Mouse (Mus musculus) lung, postnatal 36 days (tissue): Measurements from ENCODE around the gene Csdc2.
A peak's percentile ranks its signal among the peaks of the same experiment; 100 is the strongest.

Experiments used
- DNase-seq: peaks from one replicate; pipeline ENCODE4 v3.0.0; 2022; ENCODE audit warnings: mixed read lengths

Gene Csdc2

DNA sequence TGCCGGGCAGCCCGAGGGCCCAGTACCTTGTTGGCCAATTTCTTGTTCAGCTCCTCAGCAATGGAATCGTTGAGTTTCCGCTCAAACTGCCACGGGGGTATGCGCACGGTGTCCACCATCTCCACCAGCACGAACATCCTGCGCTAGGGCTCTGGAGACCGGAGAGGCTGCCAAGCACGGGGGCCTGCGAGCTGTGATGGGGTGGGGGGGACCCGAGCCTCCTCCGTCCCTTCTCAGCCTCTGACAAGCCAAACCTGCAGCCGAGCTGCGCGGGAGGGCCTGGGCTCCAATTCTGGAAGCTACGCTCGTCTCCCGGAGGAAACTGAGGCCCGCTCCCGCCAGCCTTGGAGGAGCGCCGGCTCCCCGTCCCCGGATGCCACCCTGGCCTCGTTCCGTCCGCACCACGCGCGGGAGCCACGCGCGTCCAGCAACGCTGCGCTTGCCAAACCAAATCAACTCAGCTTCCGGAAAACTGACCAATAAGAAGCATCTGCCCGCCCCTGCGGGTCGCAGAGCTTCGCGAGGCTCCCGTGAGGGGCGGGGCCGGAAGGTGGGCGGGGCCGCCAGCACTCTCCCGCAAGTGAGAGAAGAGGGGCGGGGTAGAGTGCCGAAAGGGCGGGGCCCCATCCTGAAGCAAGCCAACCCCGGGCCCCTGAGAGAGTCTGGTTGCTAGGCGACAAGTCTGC lies 10.7 kb upstream of the Csdc2 start, which contains the start of gene Polr3h:
Gene Polr3h, minus strand, starts transcription at position 481 of the 686 bp plus-strand sequence.
- peak; percentile 98 for DNase-seq

DNA sequence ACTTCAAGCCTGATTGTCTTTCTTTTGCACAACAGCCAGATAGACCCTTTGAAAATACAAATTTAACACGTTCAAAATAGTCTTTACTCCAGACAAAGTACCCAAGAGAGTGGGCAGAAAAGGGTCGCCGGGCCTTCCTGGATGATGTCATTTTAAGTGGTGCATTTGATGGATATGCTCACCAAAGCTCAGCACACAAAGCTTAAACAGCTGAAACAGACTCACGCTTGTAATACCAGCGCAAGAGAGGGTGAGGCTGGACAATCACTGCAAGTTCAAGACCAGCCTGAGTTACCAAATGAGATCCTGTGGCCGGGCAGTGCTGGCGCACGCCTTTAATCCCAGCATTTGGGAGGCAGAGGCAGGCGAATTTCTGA lies 10.1 kb upstream of the Csdc2 start:
- no peak for DNase-seq

DNA sequence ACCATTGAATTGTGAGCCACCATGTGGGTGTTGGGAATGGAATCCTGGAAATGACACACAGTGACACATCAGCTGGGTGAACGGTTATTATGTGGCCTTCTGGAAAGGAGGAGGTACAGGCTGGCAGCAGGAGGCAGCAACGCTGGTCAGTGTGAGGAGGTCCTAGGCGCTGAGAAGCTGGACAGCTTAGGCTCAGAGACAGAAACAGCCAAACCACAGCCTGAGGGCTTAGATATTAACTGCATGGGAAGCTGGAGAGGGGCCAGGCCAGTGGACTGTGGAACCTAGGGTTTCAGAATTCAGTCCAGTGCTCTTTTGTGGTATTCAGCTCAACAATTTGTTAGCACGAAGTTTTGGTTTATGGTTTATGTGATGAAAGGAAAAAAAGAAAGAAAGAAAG lies 8.8 kb upstream of the Csdc2 start:
- no peak for DNase-seq

DNA sequence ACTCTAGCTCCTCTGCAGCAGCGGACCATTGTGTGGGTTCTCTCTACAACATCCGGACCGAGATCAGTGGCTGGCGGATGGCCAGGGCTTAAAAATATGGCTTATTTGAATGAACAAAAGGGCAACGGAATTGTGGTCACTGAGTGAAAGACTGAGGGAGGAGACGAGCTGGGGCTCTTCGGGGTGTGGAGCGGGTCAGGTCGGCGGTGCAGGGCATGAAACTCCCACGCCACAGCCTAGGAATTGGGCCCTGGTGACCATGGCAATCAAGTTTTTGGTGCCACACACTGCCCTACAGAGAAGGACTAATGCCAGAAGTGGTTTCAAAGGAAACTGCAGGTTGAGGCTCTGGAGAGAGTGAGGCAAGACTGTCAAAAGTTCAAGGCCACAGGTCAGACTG lies 8.3 kb upstream of the Csdc2 start:
- peak; percentile 68 for DNase-seq

DNA sequence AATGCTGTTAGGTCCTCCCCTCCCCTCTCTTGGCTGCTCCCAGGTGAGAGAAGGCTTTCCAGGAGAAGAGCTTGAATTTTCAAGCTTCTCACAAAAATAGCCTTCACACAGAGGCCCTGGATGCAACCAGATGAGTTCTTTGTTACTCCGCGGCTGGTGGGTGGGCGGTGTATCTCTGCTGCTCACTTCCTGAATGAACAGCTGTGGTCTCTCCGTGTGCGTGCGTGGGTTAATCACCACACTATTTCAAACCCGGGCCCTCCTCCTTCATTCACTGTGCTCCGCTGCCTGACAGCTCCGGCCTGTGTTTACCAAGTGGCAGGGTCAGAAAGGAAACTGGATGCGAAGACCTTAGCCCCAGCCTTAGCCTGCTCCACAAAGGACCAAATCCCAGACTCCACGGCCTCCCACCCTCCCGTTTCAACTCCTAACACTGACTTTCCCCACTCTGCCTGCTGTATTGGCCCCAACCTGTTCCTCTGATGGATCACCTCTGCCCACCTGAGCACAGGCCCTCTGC lies 3.5 kb upstream of the Csdc2 start:
- DNase-seq: peak; percentile 32

DNA sequence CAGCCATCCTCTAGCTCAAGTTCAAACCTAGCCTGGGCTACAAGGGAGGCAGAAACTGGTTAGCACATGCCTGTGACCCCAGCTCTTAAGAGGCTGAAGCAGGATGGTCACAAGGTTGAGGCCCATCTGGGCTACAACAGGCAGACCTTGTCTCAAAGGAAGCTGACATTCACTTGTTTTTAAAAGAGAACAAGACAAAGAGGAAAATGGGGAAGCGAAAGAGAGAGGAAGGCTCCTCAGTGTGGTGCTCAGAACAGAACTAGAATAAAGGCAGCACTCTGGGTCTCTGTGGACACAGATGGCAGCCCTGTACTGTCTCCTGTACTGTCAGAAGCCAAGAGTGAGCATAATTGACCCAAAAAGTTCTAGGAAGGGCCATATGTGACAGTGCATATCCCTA lies 2.6 kb upstream of the Csdc2 start:
- DNase-seq: peak; percentile 15

DNA sequence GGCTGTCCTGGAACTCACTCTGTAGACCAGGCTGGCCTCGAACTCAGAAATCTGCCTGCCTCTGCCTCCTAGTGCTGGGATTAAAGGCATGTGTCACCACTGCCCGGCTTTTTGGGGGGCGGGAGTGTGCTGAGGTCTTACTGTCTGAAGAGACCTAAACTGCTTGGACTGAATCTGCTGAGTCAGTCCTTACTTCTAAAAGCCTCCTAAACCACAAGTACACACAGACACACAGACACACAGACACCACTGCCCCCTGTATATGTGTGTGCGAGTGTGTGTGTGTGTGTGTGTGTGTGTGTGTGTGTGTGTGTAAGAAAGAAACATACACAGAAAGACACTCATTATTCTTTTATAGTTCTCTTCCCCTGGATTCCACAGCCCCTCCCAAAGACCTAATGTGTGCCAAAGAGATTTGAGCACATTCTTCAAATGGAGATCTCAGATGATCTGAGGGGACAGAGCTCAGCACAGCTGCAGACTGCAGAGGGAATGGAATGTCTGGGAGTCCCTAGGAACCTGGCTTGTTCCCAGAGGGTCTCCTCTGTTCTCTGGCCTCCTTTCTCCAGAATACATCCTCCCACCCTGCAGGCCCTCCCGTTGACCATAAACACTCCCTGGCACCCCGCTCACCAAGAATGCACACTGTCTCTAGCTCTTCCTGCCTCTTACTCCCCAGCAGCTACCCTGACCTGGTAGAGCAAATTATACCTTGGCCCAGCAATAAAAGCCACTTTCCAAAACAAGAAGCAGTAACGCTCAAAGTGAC lies 506 bp upstream of the Csdc2 start:
- no peak for DNase-seq

DNA sequence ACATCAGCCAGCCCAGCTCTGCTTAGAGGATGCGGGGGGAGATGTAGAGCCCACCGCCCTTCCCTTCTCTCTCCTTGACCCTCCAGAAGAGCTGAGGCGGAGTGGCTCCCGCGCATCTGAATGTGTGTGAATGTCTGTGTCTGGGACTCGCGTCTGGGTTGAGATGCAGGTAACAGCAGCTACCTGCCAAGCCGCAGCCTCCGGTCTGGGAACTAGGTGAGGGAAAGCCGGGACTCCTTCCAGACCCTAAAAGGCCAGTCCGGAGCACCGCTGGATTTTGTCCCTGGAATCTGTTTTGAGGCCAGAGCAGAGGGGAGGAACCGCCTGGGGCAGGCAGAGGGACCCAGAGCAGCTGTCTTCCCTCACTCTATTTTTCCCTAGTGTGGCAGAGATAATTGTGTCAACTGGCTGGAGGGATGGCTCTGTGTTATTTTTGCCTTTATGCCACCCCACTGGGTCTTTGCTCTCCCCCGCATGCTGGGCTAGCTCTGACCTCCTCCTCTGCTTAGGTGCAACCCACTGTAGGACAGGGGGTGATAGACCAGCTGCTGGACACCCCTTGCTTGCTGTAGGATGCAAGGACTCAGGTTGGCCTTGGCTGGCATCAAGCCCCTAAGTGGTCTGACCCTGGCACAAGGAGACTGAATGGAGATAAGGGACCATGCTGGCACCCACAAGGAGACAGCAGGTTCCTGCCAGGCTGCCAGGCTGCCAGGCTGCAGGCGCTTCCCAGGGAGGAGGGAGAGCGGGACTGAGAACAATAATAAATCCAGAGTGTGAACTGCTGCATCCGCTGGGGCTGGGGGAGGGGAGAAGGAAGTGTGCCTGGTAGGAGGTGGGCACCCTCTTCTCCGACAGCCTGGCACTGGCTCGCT lies 776 bp downstream of the Csdc2 start:
- no peak for DNase-seq

DNA sequence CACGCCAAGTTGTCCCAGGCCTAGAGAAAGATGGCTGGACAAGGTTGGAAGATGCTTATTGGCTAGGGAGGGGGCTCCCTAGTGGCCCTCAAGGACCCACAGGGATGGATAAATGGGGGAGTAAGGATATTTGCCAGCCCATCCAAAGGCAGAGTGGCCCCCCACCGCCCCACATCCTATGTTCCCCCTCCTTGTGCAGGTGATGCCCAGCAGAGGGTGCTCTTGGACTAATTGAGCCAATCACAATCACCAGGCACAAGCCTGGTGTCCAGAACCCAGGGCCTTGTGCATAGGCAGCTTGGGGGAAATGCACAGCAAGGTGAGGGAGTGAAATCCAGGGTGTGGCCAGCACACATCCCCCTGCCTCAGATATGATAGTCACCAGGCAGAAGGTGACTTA lies 1.7 kb downstream of the Csdc2 start:
- DNase-seq: peak; percentile 55

DNA sequence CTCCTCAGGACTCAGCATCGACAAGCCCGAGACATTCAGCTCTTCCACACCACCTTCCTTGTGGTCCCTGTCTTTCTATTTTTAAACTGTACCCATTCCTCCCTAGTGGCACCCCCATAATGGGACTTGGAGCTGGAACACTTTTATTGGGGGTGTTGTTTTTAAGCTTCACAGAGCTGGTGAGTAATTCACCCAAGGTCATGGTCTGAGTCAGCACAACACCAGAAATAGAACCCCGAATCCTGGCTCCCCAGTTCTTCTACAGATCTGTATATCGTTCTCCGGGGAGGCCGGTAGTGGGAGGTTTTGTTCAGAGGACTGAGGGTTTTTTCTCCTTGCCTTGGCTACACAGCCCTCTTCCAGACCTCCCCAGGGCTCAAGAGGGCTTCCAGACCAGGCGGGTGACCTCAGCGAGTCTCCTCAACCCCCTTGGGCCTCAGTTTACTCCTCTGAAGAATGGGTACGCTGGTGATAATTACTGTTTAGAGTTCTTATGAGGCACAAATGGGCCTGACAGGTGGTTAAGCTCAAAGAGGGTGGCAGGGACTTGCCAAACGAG lies 2.7 kb downstream of the Csdc2 start:
- no peak for DNase-seq

DNA sequence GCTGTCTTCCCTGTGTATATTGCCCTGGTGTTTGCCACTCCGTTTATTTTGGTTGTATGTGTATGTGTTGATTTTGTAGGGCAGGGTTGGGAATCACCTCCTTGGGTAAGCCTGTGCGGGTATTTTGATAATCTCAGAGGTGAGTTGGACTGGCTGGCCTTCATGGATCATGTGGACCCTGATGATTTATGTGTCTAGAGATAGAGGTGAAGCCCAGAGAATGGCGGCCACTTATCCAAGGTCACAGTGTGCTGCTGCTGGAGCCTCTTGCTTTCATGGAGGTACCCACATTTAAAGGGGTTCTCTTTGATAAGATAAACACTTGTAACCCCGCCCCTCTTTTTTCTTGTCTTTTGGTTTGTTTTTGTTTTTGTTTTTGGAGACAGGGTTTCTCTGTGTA lies 3.2 kb downstream of the Csdc2 start:
- no peak for DNase-seq

DNA sequence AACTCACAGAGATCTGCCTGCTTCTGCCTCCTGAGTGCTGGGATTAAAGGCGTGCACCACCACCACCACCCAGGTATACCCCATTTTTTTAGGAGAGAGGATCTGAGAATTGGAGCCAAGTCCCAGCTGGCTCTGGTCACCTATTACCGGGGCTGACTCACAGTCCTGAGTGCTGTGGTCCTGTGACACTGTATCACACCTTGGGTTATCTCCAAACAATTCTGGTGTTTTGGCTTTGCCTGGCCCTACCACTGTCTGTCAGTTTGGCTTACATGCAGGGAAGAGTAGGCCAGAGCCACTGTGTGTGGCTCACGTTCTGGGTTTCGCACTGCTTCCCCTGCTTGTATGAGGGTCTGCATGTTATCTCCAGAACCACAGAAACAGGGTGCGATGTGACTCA lies 3.7 kb downstream of the Csdc2 start:
- no peak for DNase-seq

DNA sequence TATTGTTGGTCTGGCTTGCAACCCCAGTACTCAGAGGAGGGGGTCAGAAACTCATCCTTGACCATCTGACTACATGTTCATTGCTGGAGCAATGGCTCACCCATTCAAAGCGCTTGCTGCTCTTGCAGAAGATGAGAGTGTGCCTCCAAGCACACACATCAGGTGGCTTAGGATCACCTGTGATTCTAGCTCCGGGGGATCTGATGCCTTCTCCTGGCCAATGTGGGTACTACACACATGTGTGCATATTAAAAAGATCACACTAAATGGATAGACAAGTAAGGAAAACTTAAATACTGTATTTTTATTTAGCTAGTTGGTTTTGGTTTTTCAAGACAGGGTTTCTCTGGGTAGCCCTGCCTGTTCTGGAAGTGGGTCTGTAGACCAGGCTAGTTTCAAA lies 4.5 kb downstream of the Csdc2 start:
- no peak for DNase-seq

DNA sequence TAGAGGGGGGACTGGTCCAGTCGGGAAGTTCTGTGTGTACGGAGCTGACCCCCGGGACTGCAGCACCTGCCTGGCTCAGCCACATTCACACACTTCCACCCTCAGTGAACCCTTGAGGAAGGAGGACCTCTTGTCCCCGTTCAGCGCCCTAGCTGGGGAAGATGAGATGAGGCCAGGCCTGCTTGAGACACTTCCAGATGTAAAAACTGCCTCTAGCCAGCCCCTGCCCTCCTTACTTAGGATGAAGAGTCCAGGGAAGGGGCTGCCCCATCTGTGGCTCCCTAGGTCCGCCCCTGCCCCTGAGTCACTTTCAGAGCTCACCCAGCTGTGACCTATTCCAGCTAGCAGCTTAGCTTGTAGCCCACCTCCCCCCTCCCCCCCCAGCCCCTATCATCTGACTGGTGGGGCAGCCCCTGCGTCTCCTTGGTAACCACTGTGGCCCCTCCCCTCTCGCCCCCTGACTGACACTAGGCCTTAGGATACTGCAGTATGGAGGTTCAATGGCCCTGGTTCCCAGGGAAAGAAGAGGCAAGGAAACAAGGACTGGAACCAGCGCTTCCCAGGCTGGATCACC lies 6.7 kb downstream of the Csdc2 start:
- DNase-seq: no peak

DNA sequence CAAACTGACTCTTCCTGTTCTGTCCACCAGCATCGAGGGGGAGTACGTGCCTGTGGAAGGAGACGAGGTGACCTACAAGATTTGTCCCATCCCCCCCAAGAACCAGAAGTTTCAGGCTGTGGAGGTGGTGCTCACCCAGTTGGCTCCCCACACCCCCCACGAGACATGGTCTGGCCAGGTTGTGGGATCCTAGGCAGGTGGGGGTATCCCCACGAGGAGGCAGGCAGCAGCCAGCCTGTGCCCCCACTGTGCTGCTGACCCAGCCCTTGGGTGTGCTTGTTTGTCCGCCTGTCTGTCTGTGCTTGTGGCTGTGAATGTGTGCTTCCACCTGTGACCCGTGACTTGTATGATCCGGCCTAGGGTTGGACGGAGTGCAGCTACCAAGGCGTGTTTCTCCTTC lies 12.5 kb downstream of the Csdc2 start:
- no peak for DNase-seq

DNA sequence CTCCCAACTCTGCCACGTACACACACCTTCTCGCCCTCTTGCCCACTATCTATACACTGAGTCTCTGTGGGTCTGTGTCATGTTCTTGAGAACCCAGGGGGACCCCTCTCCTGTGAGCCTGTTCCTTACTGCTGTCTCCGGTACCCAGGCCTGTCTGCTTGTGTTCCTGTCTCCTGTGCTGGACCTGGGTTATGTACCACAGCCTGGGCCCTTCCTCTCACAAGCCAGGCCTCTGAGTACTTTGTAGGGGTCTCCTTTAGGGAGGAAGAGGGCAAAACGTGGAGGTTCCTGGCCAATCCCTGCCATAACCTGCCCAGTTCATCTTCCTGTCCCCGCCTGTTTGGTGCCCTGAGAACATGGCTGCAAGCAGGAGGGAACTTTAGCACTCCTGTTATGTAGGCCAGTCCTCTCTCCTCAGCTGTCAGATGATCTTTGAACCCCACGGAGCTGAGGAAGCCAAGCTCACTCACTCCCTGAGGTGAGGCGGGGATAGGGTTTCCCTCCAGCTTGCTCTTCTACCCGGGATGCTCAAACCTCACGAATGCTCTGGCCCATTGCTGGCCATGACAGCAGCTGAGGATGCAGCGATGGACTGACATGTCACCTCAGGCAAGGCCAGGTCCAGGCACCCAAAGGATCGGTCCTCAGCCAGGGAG lies 13.0 kb downstream of the Csdc2 start:
- no peak for DNase-seq

DNA sequence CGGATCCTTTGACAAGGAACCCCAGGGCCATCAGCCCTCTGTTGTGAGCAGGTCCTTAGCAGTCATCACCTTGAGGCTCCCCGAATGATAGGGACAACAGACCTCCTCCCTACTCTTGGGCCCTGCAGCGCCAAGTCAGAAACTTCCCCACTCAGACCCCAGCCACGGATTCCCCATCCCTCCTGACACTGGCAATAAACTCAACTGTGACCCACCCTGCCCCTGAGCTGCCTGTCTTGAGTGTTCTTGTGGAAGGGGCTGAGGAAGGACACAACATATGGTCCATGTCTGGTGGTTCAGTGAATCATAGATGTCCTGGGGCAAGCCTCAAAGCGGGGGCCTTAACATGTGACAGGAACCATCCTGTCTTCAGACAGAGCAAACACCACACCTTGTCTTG lies 14.2 kb downstream of the Csdc2 start:
- no peak for DNase-seq

DNA sequence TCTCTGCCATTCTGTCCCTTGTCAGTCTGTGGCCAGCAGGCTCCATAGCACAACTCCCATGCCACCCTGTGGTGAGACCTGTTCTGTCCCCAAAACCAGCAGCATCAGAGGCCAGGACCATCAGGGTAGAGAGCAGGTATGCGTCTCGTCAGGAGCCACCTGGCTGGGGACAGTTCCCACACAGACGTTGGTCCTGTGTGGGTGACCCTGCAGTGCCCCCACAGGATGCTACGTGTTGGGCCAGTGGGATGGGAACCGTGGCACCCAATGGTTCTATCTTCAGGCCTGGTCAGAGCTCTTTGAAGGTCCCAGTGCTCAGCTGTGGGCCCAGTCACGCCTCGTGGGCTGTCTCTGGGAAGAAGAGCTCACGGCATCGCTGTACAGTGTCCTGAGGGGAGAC lies 14.6 kb downstream of the Csdc2 start:
- no peak for DNase-seq

DNA sequence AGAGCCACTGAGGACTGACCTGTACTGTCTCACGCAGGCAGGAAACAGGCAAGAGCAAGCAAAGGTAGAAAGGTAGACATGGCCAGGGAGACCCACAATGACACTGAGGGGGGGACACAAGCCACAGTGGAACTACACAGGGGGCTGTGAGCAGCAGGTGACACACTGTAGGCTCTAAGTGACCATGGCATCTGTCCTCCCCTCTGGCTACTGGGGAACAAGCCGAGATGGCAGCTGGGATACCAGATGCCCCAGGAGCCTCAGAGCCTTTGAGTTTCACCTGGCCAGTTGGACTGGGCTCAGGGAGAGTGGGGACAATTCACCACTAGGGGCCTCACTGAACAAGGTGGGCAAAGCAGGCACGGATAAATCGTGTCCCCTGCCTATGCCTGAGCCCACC lies 15.8 kb downstream of the Csdc2 start:
- no peak for DNase-seq

DNA sequence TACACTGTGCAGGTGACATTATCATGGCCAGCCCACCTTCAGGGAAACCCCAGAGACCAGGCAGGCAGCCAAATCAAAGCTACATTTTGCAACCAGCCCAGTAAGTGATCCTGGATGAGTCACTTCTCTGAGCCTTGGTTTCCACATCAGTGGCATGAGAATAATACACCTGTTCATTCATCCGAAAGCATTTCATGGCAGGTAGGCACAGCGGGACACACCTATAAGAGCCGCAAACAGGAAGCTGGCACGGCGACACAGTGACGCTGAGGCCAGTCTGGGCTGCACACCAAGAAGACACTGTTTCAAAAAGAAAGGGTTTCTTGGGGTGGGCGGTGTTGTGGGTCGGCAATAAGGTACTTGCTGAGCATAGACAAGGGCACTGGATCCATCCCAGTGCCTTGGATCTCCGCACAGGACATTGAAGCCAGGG lies 17.6 kb downstream of the Csdc2 start:
- peak; percentile 38 for DNase-seq

DNA sequence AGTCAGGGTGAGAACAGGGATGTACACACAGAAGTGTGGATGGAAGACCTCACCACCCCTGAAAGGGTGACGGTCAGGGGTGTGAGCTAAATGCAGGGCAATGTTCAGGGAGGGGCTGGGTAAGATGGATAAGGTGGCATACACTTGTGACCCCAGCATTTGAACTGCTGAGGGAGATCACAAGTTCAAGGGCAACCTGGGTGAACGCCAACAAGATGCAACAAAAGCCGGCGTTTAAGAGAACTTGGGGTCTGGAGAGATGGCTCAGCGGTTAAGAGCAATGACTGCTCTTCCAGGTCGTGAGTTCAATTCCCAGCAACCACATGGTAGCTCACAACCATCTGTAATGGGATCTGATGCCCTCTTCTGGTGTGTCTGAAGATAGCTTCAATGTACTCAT lies 18.2 kb downstream of the Csdc2 start:
- DNase-seq: no peak

DNA sequence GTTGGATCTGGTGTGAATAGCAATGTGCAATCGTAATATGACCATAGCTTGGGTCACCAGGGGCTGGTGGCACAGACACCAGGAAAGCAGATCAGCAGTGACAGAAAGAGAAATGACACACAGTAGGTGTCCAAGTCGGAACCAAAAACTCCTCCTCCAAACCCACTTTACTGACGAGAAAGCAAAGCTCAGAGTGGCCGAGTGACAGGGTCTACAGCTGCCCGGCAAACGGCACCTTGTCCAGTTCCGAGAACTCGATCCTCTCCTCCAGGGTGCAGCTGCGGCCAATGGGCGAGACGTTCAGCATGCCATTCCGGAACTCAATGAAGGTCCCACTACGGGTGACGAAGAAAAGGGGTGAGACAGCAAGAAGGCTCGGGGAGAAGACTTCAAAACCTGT lies 18.9 kb downstream of the Csdc2 start:
- no peak for DNase-seq
